Mouse (Mus musculus): Measurements from ENCODE around the gene Scube1.

DNA sequence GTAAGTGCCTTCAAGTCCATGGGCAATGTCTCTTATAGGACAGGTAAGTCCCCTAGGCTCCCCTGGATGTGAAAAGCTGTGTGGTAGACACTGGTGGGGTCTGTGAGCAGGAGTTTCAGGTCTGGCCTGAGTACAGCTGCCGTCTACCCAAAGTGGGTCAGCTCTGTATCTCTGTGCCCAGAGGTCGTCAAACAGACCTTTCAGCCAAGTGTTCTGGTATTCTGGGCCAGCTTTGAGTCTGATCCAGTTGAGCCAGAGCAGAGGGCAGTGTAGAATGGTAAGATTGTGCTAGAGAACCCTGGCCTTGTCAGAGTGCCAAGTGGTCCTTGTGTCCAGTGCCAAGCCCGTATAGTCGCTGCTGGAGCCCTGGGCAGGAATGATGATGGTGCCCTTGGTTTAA, 48.1 kb upstream of the Scube1 start:
- no peak for TF ChIP-seq CTCF (IDR thresholded peaks at IDR 0.05; ENCODE audit: control insufficient read depth, insufficient read depth, insufficient read length)
- TF ChIP-seq USF1 (IDR thresholded peaks at IDR 0.05; ENCODE audit: low read depth), result no peak
- TF ChIP-seq FOSL1 (IDR thresholded peaks at IDR 0.05; ENCODE audit: insufficient read depth, low read length, poor library complexity, severe bottlenecking), result no peak
- TF ChIP-seq CEBPB (IDR thresholded peaks at IDR 0.05; ENCODE audit: low read depth), result no peak
- no peak for TF ChIP-seq MYOG (IDR thresholded peaks at IDR 0.05; ENCODE audit: control insufficient read depth, extremely low read depth, insufficient read length)
- TF ChIP-seq MAX (IDR thresholded peaks at IDR 0.05), result no peak
- TF ChIP-seq MYOD1 (IDR thresholded peaks at IDR 0.05; ENCODE audit: control insufficient read depth, insufficient read length, low read depth), result no peak
